Mouse (Mus musculus) heart, postnatal 0 days (tissue): ENCODE data around the gene Cntnap3. TPM values are rescaled to one million over a fixed set of nuclear protein-coding genes. Genes with fewer than 3 reads are reported as not detected.
"Not testable (repeated sequence)": the region's sequence is repeated elsewhere in the genome, so short reads cannot be mapped to it uniquely, and the experiment has no call there.

Experiments used
- ATAC-seq: fragments of 200-750 bp; cut with Nextera tagmentation; 2 replicates; pipeline ENCODE4 v1.8.0; 2017; ENCODE audit warnings: low read depth, moderate number of reproducible peaks, moderate library complexity; ENCODE audit not compliant: insufficient read depth
- DNase-seq: peaks from one replicate; pipeline ENCODE4 v3.0.0-alpha.2; 2016; ENCODE audit warnings: low spot score
- H3K27ac ChIP-seq: fragments of 300-500 bp; sonication (generic); 2 replicates; pipeline ENCODE4 v1.5.1; 2014; ENCODE audit warnings: low read depth, mild to moderate bottlenecking
- H3K27me3 ChIP-seq: fragments of 300-500 bp; sonication (generic); 2 replicates; pipeline ENCODE4 v1.6.1; 2014; ENCODE audit warnings: low read length, mixed read lengths; ENCODE audit not compliant: control insufficient read depth, insufficient read depth
- H3K36me3 ChIP-seq: fragments of 300-500 bp; sonication (generic); replicated peaks from 2 replicates; pipeline ENCODE4 v1.6.1; 2014; ENCODE audit warnings: low read length, mixed read lengths; ENCODE audit not compliant: control insufficient read depth, insufficient read depth
- H3K4me1 ChIP-seq: fragments of 300-500 bp; sonication (generic); 2 replicates; pipeline ENCODE4 v1.6.1; 2014; ENCODE audit warnings: antibody characterized with exemption; ENCODE audit not compliant: control insufficient read depth, insufficient read depth
- H3K4me2 ChIP-seq: fragments of 300-500 bp; sonication (generic); 2 replicates; pipeline ENCODE4 v1.6.1; 2014; ENCODE audit warnings: low read depth, mild to moderate bottlenecking, low read length, moderate library complexity
- H3K4me3 ChIP-seq: fragments of 300-500 bp; sonication (generic); 2 replicates; pipeline ENCODE4 v1.5.1; 2014; ENCODE audit warnings: low read depth, low read length
- H3K9ac ChIP-seq: fragments of 300-500 bp; sonication (generic); replicated peaks from 2 replicates; pipeline ENCODE4 v1.6.1; 2014; ENCODE audit warnings: low read depth, low read length, mixed read lengths
- H3K9me3 ChIP-seq: fragments of 300-500 bp; sonication (generic); replicated peaks from 2 replicates; pipeline ENCODE4 v1.6.1; 2016; ENCODE audit warnings: low read length; ENCODE audit not compliant: control insufficient read depth
- CTCF ChIP-seq: IDR thresholded peaks from 2 replicates; pipeline ENCODE4 v1.5.1; 2016; ENCODE audit warnings: antibody characterized with exemption, control low read depth, low read depth
- EP300 ChIP-seq: IDR thresholded peaks from 2 replicates; pipeline ENCODE4 v1.6.1; 2016; ENCODE audit warnings: antibody characterized with exemption, low read depth
- WGBS: fragments of 180-500 bp; shearing (Covaris S2); extraction: QIAGEN DNeasy Blood & Tissue Kit; methylation state at CpG from one replicate; pipeline ENCODE4 v1.1.7; 2014; 5-methylcytosine and 5-hydroxymethylcytosine counted together
- polyA plus RNA-seq: library from polyadenylated mRNA; unstranded; fragments of >200 nt; fragmentation: Nextera tagmentation; extraction: Ambion mirVana; gene quantifications from 2 replicates; pipeline ENCODE4 v1.2.1, GENCODE M21; 2015
- total RNA-seq: library from RNA; depleted of rRNA; stranded (reverse); fragments of >200 nt; gene quantifications from 2 replicates; pipeline ENCODE4 v1.2.3, GENCODE M21; 2014; ENCODE audit warnings: low replicate concordance; rRNA removed

Cntnap3 gene
- 1.3 TPM in 1 of 2 replicates, not detected in the other for total RNA-seq
- not detected in 2 replicates for polyA plus RNA-seq

GRCm38 (mm10) chr13:64903585-64904208, at the start of gene Cntnap3:
Cntnap3 (minus strand) TSS chr13:64903955.
- H3K27me3 ChIP-seq = no peaks in the 10 kb centered on the region
- H3K9me3 ChIP-seq = no peaks in the 10 kb centered on the region
- DNase-seq (no peak), ATAC-seq (no peak)
- 0 out of 2 replicates have a peak within 1 kb of the TSS, but pooled peaks have one; percentile 2 for H3K4me2 ChIP-seq
- no peaks in the 10 kb centered on the region for H3K4me1 ChIP-seq
- no peak for TF ChIP-seq EP300
- TF ChIP-seq CTCF = no peak
- H3K4me3 ChIP-seq = no peak within 1 kb of the TSS
- WGBS = 8% methylated on average over 16 of the region's 16 CpGs
- no peaks in the 10 kb centered on the region for H3K36me3 ChIP-seq
- no peak within 1 kb of the TSS for H3K27ac ChIP-seq
- no peak within 1 kb of the TSS for H3K9ac ChIP-seq

DNA sequence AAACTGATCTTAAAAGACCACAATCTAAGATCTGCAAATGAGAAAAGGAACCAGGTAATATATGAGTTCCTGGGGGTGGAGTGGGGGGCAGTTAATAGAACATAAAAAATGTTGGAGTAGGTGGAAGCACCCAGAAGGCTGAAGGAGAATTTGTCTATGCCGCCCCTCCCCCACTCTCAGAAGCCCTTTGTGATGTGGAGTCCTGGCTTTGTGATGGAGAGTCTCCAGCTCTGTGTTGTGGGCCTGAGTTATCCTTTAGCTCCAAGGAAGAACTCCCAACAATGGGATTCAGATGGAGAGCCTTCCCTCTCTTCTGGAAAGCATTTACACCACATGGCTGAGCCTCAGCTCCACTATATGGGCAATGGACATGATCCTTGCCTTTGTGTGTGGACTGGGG, 13.4 kb upstream of the Cntnap3 start, which contains the start of gene Spata31:
Gene Spata31, plus strand, starts transcription at position 216 of the 400 bp plus-strand sequence.
- DNase-seq = no peak
- Histone ChIP-seq H3K27me3 (no peaks in the 10 kb centered on the region), H3K27ac (no peak within 1 kb of the TSS), H3K4me2 (no peak within 1 kb of the TSS), H3K4me1 (no peaks in the 10 kb centered on the region), H3K36me3 (no peaks in the 10 kb centered on the region), H3K9ac (no peak within 1 kb of the TSS), H3K9me3 (no peaks in the 10 kb centered on the region), H3K4me3 (no peak within 1 kb of the TSS)
- 50% methylated on average over 1 of the region's 1 CpGs for WGBS
- ATAC-seq = no peak
- TF ChIP-seq CTCF (no peak), EP300 (no peak)

DNA sequence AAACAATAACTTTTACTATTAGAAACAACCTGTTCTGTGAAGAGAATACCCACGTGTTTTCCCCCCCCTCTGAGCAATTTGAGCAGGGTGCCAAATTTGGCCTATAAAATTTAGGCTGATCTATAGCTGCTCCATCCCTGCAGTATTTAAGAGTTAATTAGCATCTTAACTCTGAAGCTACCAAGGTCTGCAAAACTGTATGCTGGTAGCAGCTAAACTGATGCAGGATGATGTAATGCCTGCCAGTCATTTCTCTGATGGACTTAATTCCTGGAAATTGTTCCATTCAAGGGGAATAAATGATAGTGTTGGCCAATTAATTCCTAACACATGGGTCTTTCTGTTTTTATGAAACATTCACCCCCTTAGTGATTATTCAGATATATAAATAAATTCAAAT, 623 bp downstream of the Cntnap3 start:
- Histone ChIP-seq H3K4me1 (no peaks in the 10 kb centered on the region), H3K27me3 (no peaks in the 10 kb centered on the region), H3K27ac (no peak overlapping the region), H3K36me3 (no peaks in the 10 kb centered on the region), H3K9me3 (no peaks in the 10 kb centered on the region), H3K9ac (no peak overlapping the region), H3K4me2 (no peak overlapping the region), H3K4me3 (no peak overlapping the region)
- 34% methylated on average over 1 of the region's 1 CpGs for WGBS
- ATAC-seq (no peak), DNase-seq (no peak)
- no peak for TF ChIP-seq EP300
- no peak for TF ChIP-seq CTCF

DNA sequence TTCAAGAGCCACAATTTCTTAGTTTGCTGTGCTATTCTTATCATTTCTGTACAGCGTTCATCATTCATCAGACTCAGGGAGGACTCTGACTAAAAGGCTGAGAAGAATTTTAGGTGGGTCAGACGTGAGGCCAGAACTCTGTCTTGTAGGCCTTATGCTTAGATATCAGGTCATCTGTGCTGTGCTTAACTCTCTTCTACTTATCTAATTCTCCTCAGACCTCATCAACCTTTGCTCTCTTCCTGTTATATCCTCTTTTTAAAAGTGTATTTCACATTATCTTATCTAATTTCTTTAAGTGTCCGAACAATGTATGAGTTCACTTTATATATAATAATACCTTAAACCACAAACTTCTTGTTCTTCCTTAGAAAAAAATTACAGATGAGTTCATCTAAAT, 38.4 kb downstream of the Cntnap3 start:
- Histone ChIP-seq H3K4me1 (no peaks in the 10 kb centered on the region), H3K27ac (no peak overlapping the region), H3K4me3 (no peak overlapping the region), H3K27me3 (no peaks in the 10 kb centered on the region), H3K9me3 (no peaks in the 10 kb centered on the region), H3K36me3 (no peaks in the 10 kb centered on the region), H3K4me2 (no peak overlapping the region), H3K9ac (no peak overlapping the region)
- TF ChIP-seq CTCF (no peak), EP300 (no peak)
- ATAC-seq (no peak), DNase-seq (no peak)
- WGBS = 59% methylated on average over 3 of the region's 3 CpGs

DNA sequence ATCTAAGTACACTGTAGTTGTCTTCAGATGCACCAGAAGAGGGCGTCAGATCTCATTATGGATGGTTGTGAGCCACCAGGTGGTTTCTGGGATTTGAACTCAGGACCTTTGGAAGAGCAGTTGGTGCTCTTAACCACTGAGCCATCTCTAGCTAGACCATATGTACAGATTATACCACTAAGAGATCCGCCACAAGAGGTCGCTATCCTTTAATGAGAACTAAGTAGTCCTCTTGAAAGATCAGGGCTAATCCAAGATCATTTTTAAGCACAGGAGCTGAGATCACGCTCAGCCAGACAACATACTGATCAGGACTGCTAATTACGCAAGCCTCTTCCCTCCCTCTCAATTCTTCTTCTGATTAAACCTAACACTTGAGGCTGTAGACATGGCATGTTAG, 78.9 kb downstream of the Cntnap3 start:
- not testable (repeated sequence) for H3K27me3 ChIP-seq, H3K4me2 ChIP-seq, H3K27ac ChIP-seq, H3K36me3 ChIP-seq, H3K9me3 ChIP-seq, DNase-seq, H3K9ac ChIP-seq, ATAC-seq, H3K4me1 ChIP-seq, H3K4me3 ChIP-seq
- 42% methylated on average over 5 of the region's 5 CpGs for WGBS

- TF ChIP-seq EP300 = no peak
- TF ChIP-seq CTCF = no peak
- WGBS = 73% methylated on average over 3 of the region's 3 CpGs
- Histone ChIP-seq H3K27ac (no peak overlapping the region), H3K4me3 (no peak overlapping the region), H3K36me3 (no peaks in the 10 kb centered on the region), H3K9me3 (no peaks in the 10 kb centered on the region), H3K9ac (no peak overlapping the region), H3K4me2 (no peak overlapping the region), H3K27me3 (no peaks in the 10 kb centered on the region), H3K4me1 (no peaks in the 10 kb centered on the region)
- ATAC-seq (no peak), DNase-seq (no peak)
These were observed 158.4 kb downstream of the Cntnap3 start for GRCm38 (mm10) chr13:64745383-64745782.
